Mouse (Mus musculus) hindbrain, postnatal 0 days (tissue): Measurements from ENCODE around the gene Cacnb4. TPM values are rescaled to one million over a fixed set of nuclear protein-coding genes. Genes with fewer than 3 reads are reported as not detected.

Source experiments
- ATAC-seq: fragments of 200-750 bp; cut with Nextera tagmentation; 2 replicates; pipeline ENCODE4 v1.8.0; 2017; ENCODE audit warnings: mild to moderate bottlenecking, moderate TSS enrichment, moderate library complexity
- DNase-seq: peaks from one replicate; pipeline ENCODE4 v3.0.0-alpha.2; 2015; ENCODE audit warnings: low spot score
- H3K27ac ChIP-seq: fragments of 300-500 bp; sonication (generic); 2 replicates; pipeline ENCODE4 v1.5.1; 2014; ENCODE audit warnings: mild to moderate bottlenecking
- H3K27me3 ChIP-seq: fragments of 300-500 bp; sonication (generic); 2 replicates; pipeline ENCODE4 v1.6.1; 2014; ENCODE audit warnings: low read length, mixed read lengths; ENCODE audit not compliant: insufficient read depth
- H3K36me3 ChIP-seq: fragments of 300-500 bp; sonication (generic); 2 replicates; pipeline ENCODE4 v1.6.1; 2014; ENCODE audit warnings: low read length, mixed read lengths; ENCODE audit not compliant: insufficient read depth
- H3K4me1 ChIP-seq: fragments of 300-500 bp; sonication (generic); 2 replicates; pipeline ENCODE4 v1.6.1; 2014; ENCODE audit warnings: antibody characterized with exemption, low read length, mixed read lengths; ENCODE audit not compliant: insufficient read depth
- H3K4me2 ChIP-seq: fragments of 300-500 bp; sonication (generic); 2 replicates; pipeline ENCODE4 v1.6.1; 2014; ENCODE audit warnings: low read depth, mild to moderate bottlenecking, low read length, moderate library complexity, mixed read lengths
- H3K4me3 ChIP-seq: fragments of 300-500 bp; sonication (generic); 2 replicates; pipeline ENCODE4 v1.5.1; 2014; ENCODE audit warnings: low read length
- H3K9ac ChIP-seq: fragments of 300-500 bp; sonication (generic); replicated peaks from 2 replicates; pipeline ENCODE4 v1.6.1; 2014; ENCODE audit warnings: mild to moderate bottlenecking, low read length, moderate library complexity, mixed read lengths
- H3K9me3 ChIP-seq: fragments of 300-500 bp; sonication (generic); 2 replicates; pipeline ENCODE4 v1.6.1; 2016; ENCODE audit warnings: low read length, mixed read lengths
- CTCF ChIP-seq: IDR thresholded peaks from 2 replicates; pipeline ENCODE4 v1.5.1; 2016; ENCODE audit warnings: antibody characterized with exemption, control low read depth, low read depth
- WGBS: fragments of 180-500 bp; shearing (Covaris S2); extraction: QIAGEN DNeasy Blood & Tissue Kit; methylation state at CpG from one replicate; pipeline ENCODE4 v1.1.7; 2014; 5-methylcytosine and 5-hydroxymethylcytosine counted together
- polyA plus RNA-seq: library from polyadenylated mRNA; unstranded; fragments of >200 nt; fragmentation: Nextera tagmentation; extraction: Ambion mirVana; gene quantifications from 2 replicates; pipeline ENCODE4 v1.2.1, GENCODE M21; 2015
- total RNA-seq: library from RNA; depleted of rRNA; stranded (reverse); fragments of >200 nt; gene quantifications from 2 replicates; pipeline ENCODE4 v1.2.3, GENCODE M21; 2014

Cacnb4 gene
- total and polyA plus RNA-seq, 2 experiments from 2014 or later: 9.7 to 12.8 TPM

DNA sequence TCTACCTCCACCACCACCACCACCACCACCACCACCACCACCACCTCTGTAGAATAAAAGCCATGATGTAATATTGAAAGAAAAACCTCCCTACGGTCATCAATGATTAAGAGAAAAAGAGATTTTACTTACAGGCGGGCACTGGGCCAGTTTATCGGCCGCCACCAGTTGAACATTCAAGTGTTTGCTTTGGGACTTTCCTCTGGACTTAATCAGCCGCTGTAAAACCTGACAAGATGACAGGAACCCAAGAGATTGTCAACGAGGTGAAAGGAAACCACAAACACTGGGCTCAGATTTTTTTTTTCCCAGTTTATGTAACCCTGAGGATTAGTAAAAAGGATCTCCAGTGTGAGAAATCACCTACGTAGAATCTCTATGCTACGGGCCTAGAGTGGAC, 226.8 kb downstream of the Cacnb4 start:
- H3K27me3 ChIP-seq: no peaks in the 10 kb centered on the region
- DNase-seq (no peak), ATAC-seq (no peak)
- no peak overlapping the region for H3K4me3 ChIP-seq
- no peaks in the 10 kb centered on the region for H3K9me3 ChIP-seq
- 92% methylated on average over 8 of the region's 8 CpGs for WGBS
- H3K36me3 ChIP-seq: peaks cover 3% of the 10 kb centered on the region; the same call in 1 of the 2 replicates
- no peak overlapping the region for H3K27ac ChIP-seq
- no peaks in the 10 kb centered on the region for H3K4me1 ChIP-seq
- no peak overlapping the region for H3K9ac ChIP-seq
- TF ChIP-seq CTCF: no peak
- no peak overlapping the region for H3K4me2 ChIP-seq

GRCm38 (mm10) chr2:52448916-52449315, 227.7 kb downstream of the Cacnb4 start:
- no peak for ATAC-seq
- no peak for DNase-seq
- Histone ChIP-seq H3K27ac (no peak overlapping the region), H3K4me3 (no peak overlapping the region), H3K27me3 (no peaks in the 10 kb centered on the region), H3K4me1 (no peaks in the 10 kb centered on the region), H3K9me3 (no peaks in the 10 kb centered on the region), H3K9ac (no peak overlapping the region), H3K36me3 (peaks cover 3% of the 10 kb centered on the region; the same call in 1 of the 2 replicates), H3K4me2 (no peak overlapping the region)
- 86% methylated on average over 1 of the region's 1 CpGs for WGBS
- no peak for TF ChIP-seq CTCF

DNA sequence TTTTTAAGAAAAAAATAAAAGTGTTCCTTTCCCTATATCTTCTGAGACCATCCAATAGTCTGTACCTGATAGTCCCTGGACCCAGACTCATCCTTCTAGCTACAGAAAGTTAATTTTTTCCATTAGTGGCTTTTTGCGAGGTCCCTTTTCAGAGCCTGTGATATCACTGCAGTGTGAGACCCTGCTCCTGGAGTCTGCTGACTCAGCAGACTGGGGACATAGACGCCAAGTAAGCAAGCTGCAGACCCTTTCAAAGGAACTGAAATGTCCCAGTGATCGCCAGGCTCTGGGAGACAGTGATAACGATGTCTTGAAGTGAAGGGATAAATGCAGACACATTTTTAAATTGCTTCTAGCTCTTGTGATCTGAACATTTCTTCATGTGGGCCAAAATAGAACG, 230.0 kb downstream of the Cacnb4 start:
- Histone ChIP-seq H3K4me3 (no peak overlapping the region), H3K9ac (no peak overlapping the region), H3K4me1 (no peaks in the 10 kb centered on the region), H3K27me3 (no peaks in the 10 kb centered on the region), H3K9me3 (no peaks in the 10 kb centered on the region), H3K4me2 (no peak overlapping the region), H3K36me3 (peaks cover 3% of the 10 kb centered on the region; the same call in 1 of the 2 replicates), H3K27ac (no peak overlapping the region)
- DNase-seq (no peak), ATAC-seq (no peak)
- TF ChIP-seq CTCF: no peak
- 74% methylated on average over 5 of the region's 5 CpGs for WGBS

DNA sequence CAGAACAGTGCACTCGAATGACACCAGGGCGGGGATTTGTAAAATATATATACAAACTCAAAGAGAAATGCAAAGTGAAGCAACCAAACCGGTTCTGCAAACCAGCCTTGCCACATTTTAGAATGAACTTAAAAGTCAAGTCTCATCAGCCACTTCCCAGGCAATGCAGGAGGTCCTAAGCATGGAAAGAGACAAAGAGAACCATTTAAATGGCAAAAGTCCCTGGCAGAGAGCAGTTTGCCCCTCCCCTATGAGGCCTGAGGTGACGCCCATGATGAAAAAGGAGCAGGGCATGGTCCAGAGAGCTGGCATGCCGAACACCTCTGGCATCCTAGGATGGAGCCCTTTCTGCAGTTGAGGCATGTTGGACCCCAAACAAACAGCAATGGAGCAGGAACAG, 234.5 kb downstream of the Cacnb4 start:
- no peak for TF ChIP-seq CTCF
- 44% methylated on average over 5 of the region's 5 CpGs for WGBS
- no peaks in the 10 kb centered on the region for H3K9me3 ChIP-seq
- ATAC-seq: no peak
- DNase-seq: no peak
- no peaks in the 10 kb centered on the region for H3K36me3 ChIP-seq
- H3K4me3 ChIP-seq: no peak overlapping the region
- no peaks in the 10 kb centered on the region for H3K27me3 ChIP-seq
- H3K9ac ChIP-seq: no peak overlapping the region
- H3K4me2 ChIP-seq: no peak overlapping the region
- no peaks in the 10 kb centered on the region for H3K4me1 ChIP-seq
- no peak overlapping the region for H3K27ac ChIP-seq

DNA sequence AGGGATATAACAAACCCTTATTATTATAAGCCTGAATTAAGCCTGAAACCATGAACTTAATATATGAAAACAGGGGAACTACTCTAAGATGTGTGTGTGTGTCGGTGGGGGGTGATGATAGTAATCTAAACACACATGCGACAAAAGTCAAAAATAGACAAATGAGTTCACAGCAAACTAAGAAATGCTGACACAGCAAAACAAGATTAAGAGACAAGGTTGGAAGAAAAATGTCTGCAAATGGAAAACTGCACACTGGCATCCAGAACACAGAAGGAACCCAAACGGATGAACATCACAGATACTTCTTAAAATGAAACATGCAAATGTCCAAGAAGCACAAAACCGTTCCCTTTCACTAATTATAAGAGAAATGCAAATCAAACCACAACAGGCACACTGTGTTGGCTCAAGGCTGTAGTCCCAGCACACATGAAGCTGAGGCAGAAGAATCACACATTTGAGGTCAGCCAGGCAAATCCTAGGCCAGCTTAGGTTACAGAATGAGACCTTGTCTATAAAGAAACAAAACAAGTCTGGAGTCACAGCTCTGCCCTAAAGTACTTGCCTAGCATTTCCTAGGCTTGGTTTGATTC, 236.1 kb downstream of the Cacnb4 start:
- no peaks in the 10 kb centered on the region for H3K27me3 ChIP-seq
- H3K36me3 ChIP-seq: no peaks in the 10 kb centered on the region
- no peak for TF ChIP-seq CTCF
- no peak for ATAC-seq
- H3K4me2 ChIP-seq: no peak overlapping the region
- no peak overlapping the region for H3K27ac ChIP-seq
- H3K9ac ChIP-seq: no peak overlapping the region
- no peak for DNase-seq
- WGBS: 87% methylated on average over 4 of the region's 4 CpGs
- no peaks in the 10 kb centered on the region for H3K9me3 ChIP-seq
- H3K4me3 ChIP-seq: no peak overlapping the region
- 0 out of 2 replicates have a peak, but pooled peaks cover 3% of the 10 kb centered on the region for H3K4me1 ChIP-seq

DNA sequence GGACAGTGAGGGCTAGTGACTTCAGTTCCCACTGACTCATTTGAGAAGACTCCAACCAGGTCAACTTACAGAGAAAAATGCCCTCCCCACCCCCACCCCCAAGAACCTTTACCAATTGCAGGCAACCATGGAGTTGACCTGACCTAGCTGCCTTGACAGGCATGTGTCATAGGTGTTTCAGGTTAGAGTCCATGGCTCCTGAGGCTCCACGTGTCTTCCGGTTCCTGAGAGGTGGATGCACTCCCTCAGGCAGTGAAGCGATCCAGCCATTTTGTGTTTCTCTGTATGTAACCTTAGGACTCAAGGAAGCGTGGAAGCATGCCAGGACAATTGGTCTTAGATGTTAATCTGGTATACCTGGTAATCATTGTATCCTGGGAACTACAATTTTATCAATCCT, 238.2 kb downstream of the Cacnb4 start:
- TF ChIP-seq CTCF: no peak
- ATAC-seq (no peak), DNase-seq (no peak)
- no peak overlapping the region for H3K4me3 ChIP-seq
- no peaks in the 10 kb centered on the region for H3K27me3 ChIP-seq
- H3K27ac ChIP-seq: no peak overlapping the region
- H3K4me2 ChIP-seq: no peak overlapping the region
- 93% methylated on average over 4 of the region's 4 CpGs for WGBS
- H3K4me1 ChIP-seq: 0 out of 2 replicates have a peak, but pooled peaks cover 3% of the 10 kb centered on the region
- H3K9me3 ChIP-seq: no peaks in the 10 kb centered on the region
- H3K9ac ChIP-seq: no peak overlapping the region
- H3K36me3 ChIP-seq: no peaks in the 10 kb centered on the region

GRCm38 (mm10) chr2:52438013-52438412, 238.6 kb downstream of the Cacnb4 start:
- Histone ChIP-seq H3K36me3 (no peaks in the 10 kb centered on the region), H3K4me2 (no peak overlapping the region), H3K9me3 (no peaks in the 10 kb centered on the region), H3K4me1 (0 out of 2 replicates have a peak, but pooled peaks cover 3% of the 10 kb centered on the region), H3K27me3 (no peaks in the 10 kb centered on the region), H3K27ac (no peak overlapping the region), H3K4me3 (no peak overlapping the region), H3K9ac (no peak overlapping the region)
- TF ChIP-seq CTCF: no peak
- 31% methylated on average over 6 of the region's 6 CpGs for WGBS
- peak; percentile 68 for DNase-seq
- ATAC-seq: peak; percentile 36
